Comparison of ENCODE assay signal across 14 mouse cellular contexts in the genomic region with DNA sequence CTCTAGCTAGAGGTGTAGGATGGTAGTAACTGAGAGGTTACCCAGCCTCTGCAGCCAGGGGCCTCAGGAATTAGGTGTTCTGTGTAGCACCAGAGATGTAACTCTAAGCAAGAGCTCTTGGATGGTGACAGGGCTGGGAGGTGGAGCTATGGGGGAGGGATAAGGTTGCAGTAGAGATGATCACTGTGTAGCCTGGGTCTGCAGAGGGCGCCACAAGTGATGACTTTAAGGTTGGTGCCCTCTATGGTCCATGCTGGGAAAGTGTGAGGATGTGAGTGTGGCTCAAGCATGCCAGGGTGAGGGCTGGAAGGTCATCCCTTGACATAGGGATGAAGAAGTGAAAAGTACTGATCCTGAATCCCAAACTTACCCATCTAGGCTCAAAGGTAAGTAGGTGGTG. TPM values are rescaled to one million over a fixed set of nuclear protein-coding genes. Genes with fewer than 3 reads are reported as not detected.
DNase-seq lines count a peak whose midpoint lies in the region; ATAC-seq and TF ChIP-seq lines count a peak whose summit lies in the region.
"Had no signal": no experiment of that assay in that cellular context is flagged by ENCODE, and none has a peak within 500 bp of the region (broad histone marks: within the 10 kb centered on the region; RNA-seq: fewer than 3 reads in every experiment).

No protein-coding gene starts in this region.

- 10% methylated on average over 1 of the region's 1 CpGs for WGBS in lung, postnatal 0 days
- 28% methylated on average over 1 of the region's 1 CpGs for WGBS in stomach, postnatal 0 days

- H3K4me2 ChIP-seq in lung, postnatal 0 days (replicated peaks; ENCODE audit: low read depth, low read length), result no peak overlapping the region
- no peak overlapping the region for H3K4me2 ChIP-seq in stomach, postnatal 0 days (replicated peaks; ENCODE audit: low read depth)
- H3K4me2 ChIP-seq: limb, embryonic 12.5 days had no signal

- no peak for TF ChIP-seq POLR2A in ES-Bruce4 (IDR thresholded peaks at IDR 0.05; ENCODE audit: insufficient read depth, low read length)

- TF ChIP-seq EP300 in lung, postnatal 0 days (IDR thresholded peaks at IDR 0.05), result no peak
- no peak for TF ChIP-seq EP300 in ES-Bruce4 (IDR thresholded peaks at IDR 0.05; ENCODE audit: insufficient read depth, low read depth, low read length)
- TF ChIP-seq EP300 in stomach, postnatal 0 days (optimal IDR thresholded peaks at IDR 0.05), result no peak

- H3K27ac ChIP-seq in lung, postnatal 0 days (ENCODE audit: low read length), result no peak overlapping the region
- no peak overlapping the region for H3K27ac ChIP-seq in ES-Bruce4 (ENCODE audit: insufficient read depth, low read length)
- H3K27ac ChIP-seq in stomach, postnatal 0 days (replicated peaks), result no peak overlapping the region
- H3K27ac ChIP-seq: hindbrain, embryonic 10.5 days; limb, embryonic 12.5 days; macrophage had no signal

- H3K4me1 ChIP-seq in lung, postnatal 0 days (ENCODE audit: insufficient read depth, low read depth, low read length), result no peaks in the 10 kb centered on the region
- no peaks in the 10 kb centered on the region for H3K4me1 ChIP-seq in ES-Bruce4 (ENCODE audit: control insufficient read depth, insufficient read depth, low read length)
- H3K4me1 ChIP-seq in stomach, postnatal 0 days (replicated peaks; ENCODE audit: control insufficient read depth, insufficient read depth), result no peaks in the 10 kb centered on the region
- H3K4me1 ChIP-seq: limb, embryonic 12.5 days had no signal

- TF ChIP-seq CTCF in lung, postnatal 0 days (IDR thresholded peaks at IDR 0.05), result peak; percentile 40; the same call in 1 of the 2 replicates
- peak; percentile 52 for TF ChIP-seq CTCF in ES-Bruce4 (IDR thresholded peaks at IDR 0.05; ENCODE audit: low read depth, low read length)
- TF ChIP-seq CTCF in stomach, postnatal 0 days (IDR thresholded peaks at IDR 0.05; ENCODE audit: low read depth), result peak; percentile 40

- H3K9me3 ChIP-seq in lung, postnatal 0 days (ENCODE audit: low read length), result no peaks in the 10 kb centered on the region
- 0 out of 2 replicates have a peak, but pooled peaks cover 3% of the 10 kb centered on the region for H3K9me3 ChIP-seq in ES-Bruce4 (replicated peaks; ENCODE audit: control insufficient read depth, insufficient read depth, low read length, poor library complexity, severe bottlenecking)
- H3K9me3 ChIP-seq in stomach, postnatal 0 days (ENCODE audit: control insufficient read depth, low read length), result no peaks in the 10 kb centered on the region
- H3K9me3 ChIP-seq: hindbrain, embryonic 10.5 days; limb, embryonic 12.5 days had no signal

- ATAC-seq in lung, postnatal 0 days, result no peak; the same call in 1 of the 2 replicates
- ATAC-seq in granulocyte monocyte progenitor cell, adult 5-6 weeks (replicated peaks; ENCODE audit: poor library complexity, severe bottlenecking), result peak; percentile 93
- 0 out of 2 replicates have a peak, but pooled peaks have one; percentile 26 for ATAC-seq in stomach, postnatal 0 days (ENCODE audit: low FRiP score, low TSS enrichment)

- no peak overlapping the region for H3K9ac ChIP-seq in lung, postnatal 0 days (replicated peaks; ENCODE audit: low read depth)
- H3K9ac ChIP-seq in ES-Bruce4 (ENCODE audit: low read depth, poor library complexity, severe bottlenecking), result no peak overlapping the region
- H3K9ac ChIP-seq in stomach, postnatal 0 days (ENCODE audit: low read length), result no peak overlapping the region
- H3K9ac ChIP-seq: limb, embryonic 12.5 days had no signal

- H3K27me3 ChIP-seq in lung, postnatal 0 days (replicated peaks; ENCODE audit: insufficient read depth, low read length), result no peaks in the 10 kb centered on the region
- no peaks in the 10 kb centered on the region for H3K27me3 ChIP-seq in ES-Bruce4 (ENCODE audit: control insufficient read depth, insufficient read depth, low read length, poor library complexity, severe bottlenecking)
- no peaks in the 10 kb centered on the region for H3K27me3 ChIP-seq in stomach, postnatal 0 days (ENCODE audit: control insufficient read depth, insufficient read depth, low read length)
- H3K27me3 ChIP-seq: limb, embryonic 12.5 days had no signal

- H3K36me3 ChIP-seq in lung, postnatal 0 days (ENCODE audit: insufficient read depth, low read length), result no peaks in the 10 kb centered on the region
- no peaks in the 10 kb centered on the region for H3K36me3 ChIP-seq in ES-Bruce4 (ENCODE audit: control insufficient read depth, insufficient read depth, low read length, poor library complexity, severe bottlenecking)
- no peaks in the 10 kb centered on the region for H3K36me3 ChIP-seq in stomach, postnatal 0 days (ENCODE audit: control insufficient read depth, insufficient read depth, low read length)
- H3K36me3 ChIP-seq: hindbrain, embryonic 10.5 days; limb, embryonic 12.5 days had no signal

- no peak for DNase-seq in lung, postnatal 0 days (ENCODE audit: low spot score)
- no peak for DNase-seq in lung, postnatal 14 days
- no peak for DNase-seq in stomach, postnatal 0 days (ENCODE audit: low spot score)
- no peak for DNase-seq in cerebellum, adult 9-11 months
- DNase-seq in layer of hippocampus, adult 11-12 months (ENCODE audit: low spot score), result no peak
- DNase-seq: adrenal gland, adult 8-10 months; kidney, adult 8-10 months had no signal

- no peak overlapping the region for H3K4me3 ChIP-seq in lung, postnatal 0 days (ENCODE audit: low read depth, low read length)
- no peak overlapping the region for H3K4me3 ChIP-seq in ES-Bruce4 (ENCODE audit: low read depth, low read length)
- H3K4me3 ChIP-seq in stomach, postnatal 0 days (ENCODE audit: low read depth, low read length), result no peak overlapping the region
- H3K4me3 ChIP-seq: hindbrain, embryonic 10.5 days; limb, embryonic 12.5 days had no signal

RNA-seq across cellular contexts. Expression of a gene that starts 11.8 kb away (rescaled TPM):
- polyA plus RNA-seq in lung, postnatal 0 days (2015; fragmentation: Nextera tagmentation; extraction: Ambion mirVana), result 13.7 and 14.8 TPM in 2 replicates
- polyA plus RNA-seq in ES-Bruce4 (2011; ENCODE audit: insufficient read depth, insufficient read length, low read depth, missing spikeins), result 4.7 and 5.2 TPM in 2 replicates
- total RNA-seq in granulocyte monocyte progenitor cell, adult 5-6 weeks (2014; fragmentation: Nextera tagmentation), result 3.2 and 4.7 TPM in 2 replicates
- total RNA-seq in granulocyte monocyte progenitor cell, adult 5-6 weeks (2017), result 6.4 and 13.2 TPM in 2 replicates
- polyA plus RNA-seq in stomach, postnatal 0 days (2015; fragmentation: Nextera tagmentation; extraction: Ambion mirVana), result 11.1 and 11.2 TPM in 2 replicates

RNA-seq across cellular contexts. Expression of a gene that starts 20.1 kb away (rescaled TPM):
- polyA plus RNA-seq in lung, postnatal 0 days (2015; fragmentation: Nextera tagmentation; extraction: Ambion mirVana), result not detected in 2 replicates
- polyA plus RNA-seq in ES-Bruce4 (2011; ENCODE audit: insufficient read depth, insufficient read length, low read depth, missing spikeins), result not detected in 2 replicates
- total RNA-seq in granulocyte monocyte progenitor cell, adult 5-6 weeks (2014; fragmentation: Nextera tagmentation), result not detected in 2 replicates
- not detected in 2 replicates for total RNA-seq in granulocyte monocyte progenitor cell, adult 5-6 weeks (2017)
- polyA plus RNA-seq in stomach, postnatal 0 days (2015; fragmentation: Nextera tagmentation; extraction: Ambion mirVana), result 0.25 and 0.33 TPM in 2 replicates
- total RNA-seq: adrenal gland, adult 8-10 months; heart, adult 8-10 months; layer of hippocampus, adult 18-20 months had no signal
- polyA plus RNA-seq: hindbrain, embryonic 10.5 days; limb, embryonic 12.5 days; macrophage had no signal

RNA-seq across cellular contexts. Expression of a gene that starts 44.0 kb away (rescaled TPM):
- 1.7 and 1.8 TPM in 2 replicates for polyA plus RNA-seq in lung, postnatal 0 days (2015; fragmentation: Nextera tagmentation; extraction: Ambion mirVana)
- not detected in 2 replicates for polyA plus RNA-seq in ES-Bruce4 (2011; ENCODE audit: insufficient read depth, insufficient read length, low read depth, missing spikeins)
- 5.5 and 6.7 TPM in 2 replicates for total RNA-seq in granulocyte monocyte progenitor cell, adult 5-6 weeks (2014; fragmentation: Nextera tagmentation)
- total RNA-seq in granulocyte monocyte progenitor cell, adult 5-6 weeks (2017), result 5.6 and 7.9 TPM in 2 replicates
- 0.21 and 0.33 TPM in 2 replicates for polyA plus RNA-seq in stomach, postnatal 0 days (2015; fragmentation: Nextera tagmentation; extraction: Ambion mirVana)
- total RNA-seq: layer of hippocampus, adult 18-20 months had no signal
- polyA plus RNA-seq: hindbrain, embryonic 10.5 days had no signal
